Mouse (Mus musculus) heart, embryonic 14.5 days (tissue): ENCODE results near the gene Mpg. TPM values are rescaled to one million over a fixed set of nuclear protein-coding genes. Genes with fewer than 3 reads are reported as not detected.

Experiments used
- ATAC-seq: fragments of 200-750 bp; cut with Nextera tagmentation; 2 replicates; pipeline ENCODE4 v1.8.0; 2017; ENCODE audit warnings: low read depth, moderate TSS enrichment; ENCODE audit not compliant: insufficient number of reproducible peaks, insufficient read depth, low FRiP score
- H3K27ac ChIP-seq, 2 experiments: fragments of 200-500 bp in 1 of 2; fragments of 300-500 bp in 1 of 2; sonication (generic) in 1 of 2; replicated peaks in 1 of 2; 2 replicates each; pipeline ENCODE4 v1.5.1; 2012 to 2014; ENCODE audit warnings: low read depth in 2 of 2, low read length in 2 of 2, control low read depth in 1 of 2, mild to moderate bottlenecking in 1 of 2, mixed read lengths in 1 of 2; ENCODE audit not compliant: control insufficient read depth in 1 of 2, insufficient read depth in 1 of 2
- H3K27me3 ChIP-seq: fragments of 300-500 bp; sonication (generic); 2 replicates; pipeline ENCODE4 v1.6.1; 2014; ENCODE audit warnings: mild to moderate bottlenecking, low read length, control low read depth; ENCODE audit not compliant: control insufficient read depth, insufficient read depth
- H3K36me3 ChIP-seq: fragments of 300-500 bp; sonication (generic); 2 replicates; pipeline ENCODE4 v1.6.1; 2014; ENCODE audit warnings: mild to moderate bottlenecking, control low read depth, low read length, mixed read lengths; ENCODE audit not compliant: control insufficient read depth, insufficient read depth
- H3K4me1 ChIP-seq, 2 experiments: fragments of 200-500 bp in 1 of 2; fragments of 300-500 bp in 1 of 2; sonication (generic) in 1 of 2; 2 replicates each; pipeline ENCODE4 v1.6.1; 2012 to 2014; ENCODE audit warnings: low read length in 2 of 2, control low read depth in 1 of 2, mixed read lengths in 1 of 2; ENCODE audit not compliant: control insufficient read depth in 2 of 2, insufficient read depth in 2 of 2
- H3K4me2 ChIP-seq: fragments of 300-500 bp; sonication (generic); 2 replicates; pipeline ENCODE4 v1.6.1; 2014; ENCODE audit warnings: mild to moderate bottlenecking, low read length
- H3K4me3 ChIP-seq, 2 experiments: fragments of 200-500 bp in 1 of 2; fragments of 300-500 bp in 1 of 2; sonication (generic) in 1 of 2; 2 replicates each; pipeline ENCODE4 v1.5.1; 2012 to 2014; ENCODE audit warnings: low read length in 2 of 2, mild to moderate bottlenecking in 2 of 2, control low read depth in 1 of 2, low read depth in 1 of 2, moderate library complexity in 1 of 2; ENCODE audit not compliant: control insufficient read depth in 1 of 2, insufficient read depth in 1 of 2
- H3K9ac ChIP-seq: fragments of 300-500 bp; sonication (generic); 2 replicates; pipeline ENCODE4 v1.6.1; 2014; ENCODE audit warnings: mild to moderate bottlenecking, low read length
- H3K9me3 ChIP-seq: fragments of 300-500 bp; sonication (generic); 2 replicates; pipeline ENCODE4 v1.6.1; 2016; ENCODE audit warnings: low read length, control low read depth; ENCODE audit not compliant: control insufficient read depth
- WGBS: fragments of 180-500 bp; shearing (Covaris S2); extraction: QIAGEN DNeasy Blood & Tissue Kit; methylation state at CpG from one replicate; pipeline ENCODE4 v1.1.7; 2014; 5-methylcytosine and 5-hydroxymethylcytosine counted together
- polyA plus RNA-seq: library from polyadenylated mRNA; unstranded; fragments of >200 nt; fragmentation: Nextera tagmentation; extraction: Ambion mirVana; gene quantifications from 2 replicates; pipeline ENCODE4 v1.2.1, GENCODE M21; 2014

The Mpg gene
- polyA plus RNA-seq, 1 experiment from 2014 or later: 20.6 TPM

- Histone ChIP-seq H3K4me3 (peak overlapping the region; percentile 75 to 94), H3K4me1 (peaks cover 2 to 16% of the 10 kb centered on the region in 2 experiments), H3K36me3 (peaks cover 13% of the 10 kb centered on the region), H3K4me2 (peak overlapping the region; percentile 82), H3K27me3 (no peaks in the 10 kb centered on the region), H3K27ac (peak overlapping the region in 1 of 2 experiments; percentile 92; a peak in 2 of 4 replicates), H3K9ac (peak overlapping the region; percentile 98), H3K9me3 (no peaks in the 10 kb centered on the region)
- WGBS: 31% methylated on average over 6 of the region's 6 CpGs
- no peak for ATAC-seq
Observed at GRCm38 (mm10) chr11:32266776-32267175, 40.5 kb downstream of the Mpg start.

DNA sequence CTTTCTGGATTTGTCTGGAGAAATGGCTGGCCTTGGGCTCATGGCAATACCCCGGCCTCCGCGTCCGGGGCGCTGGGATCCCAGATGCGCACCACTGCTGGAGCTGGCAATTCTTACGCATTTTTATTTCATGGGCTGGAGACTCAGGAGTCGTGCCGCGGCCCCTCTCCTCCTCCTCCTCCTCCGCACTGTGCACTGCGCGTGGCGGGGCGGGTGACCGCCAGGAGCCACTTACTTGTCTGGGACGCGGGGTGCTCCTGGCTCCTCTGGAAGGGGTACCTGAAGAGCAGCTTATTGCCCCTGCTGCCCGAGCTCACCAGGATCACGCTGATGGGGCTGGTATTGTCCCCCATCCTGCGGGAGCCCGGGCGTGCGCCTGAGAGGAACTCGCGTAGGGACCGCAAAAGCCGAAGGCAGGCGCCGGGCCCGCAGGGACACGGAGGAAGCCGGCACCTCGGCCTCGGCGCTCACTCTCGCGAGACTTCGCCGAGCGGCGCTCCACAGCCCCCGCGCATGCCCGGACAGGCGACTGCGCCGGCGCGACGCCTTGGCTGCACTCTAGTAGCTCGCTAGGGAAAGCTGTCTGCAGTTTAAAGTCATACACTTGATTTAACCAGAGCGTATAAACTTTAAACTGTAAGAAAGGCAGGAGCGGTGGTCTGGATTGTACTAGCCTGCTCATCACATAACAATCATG, 41.0 kb downstream of the Mpg start, which contains the start of gene Nprl3:
Gene Nprl3 (minus strand): TSS at position 520 of the 697 bp plus-strand sequence.
- WGBS: under 1% methylated on average over 54 of the region's 54 CpGs
- peak; percentile 97 for ATAC-seq
- Histone ChIP-seq H3K9ac (peak within 1 kb of the TSS; percentile 98), H3K27me3 (no peaks in the 10 kb centered on the region), H3K9me3 (no peaks in the 10 kb centered on the region), H3K27ac (peak within 1 kb of the TSS; percentile 79 to 92), H3K4me2 (peak within 1 kb of the TSS; percentile 82), H3K4me3 (peak within 1 kb of the TSS; percentile 75 to 94), H3K4me1 (peaks cover 2 to 16% of the 10 kb centered on the region in 2 experiments), H3K36me3 (peaks cover 8% of the 10 kb centered on the region)

- Histone ChIP-seq H3K27me3 (no peaks in the 10 kb centered on the region), H3K4me2 (peak overlapping the region; percentile 82), H3K9me3 (no peaks in the 10 kb centered on the region), H3K4me3 (peak overlapping the region; percentile 3 to 94; a peak in 3 of 4 replicates), H3K9ac (peak overlapping the region; percentile 98), H3K27ac (peak overlapping the region in 1 of 2 experiments; percentile 92; a peak in 1 of 4 replicates), H3K36me3 (peaks cover 1% of the 10 kb centered on the region; the same call in 1 of the 2 replicates), H3K4me1 (peaks cover 2 to 12% of the 10 kb centered on the region in 2 experiments)
- WGBS: 20% methylated on average over 5 of the region's 5 CpGs
- ATAC-seq: 0 out of 2 replicates have a peak, but pooled peaks have one; percentile 15
Observed at GRCm38 (mm10) chr11:32267964-32268363, 41.7 kb downstream of the Mpg start.

DNA sequence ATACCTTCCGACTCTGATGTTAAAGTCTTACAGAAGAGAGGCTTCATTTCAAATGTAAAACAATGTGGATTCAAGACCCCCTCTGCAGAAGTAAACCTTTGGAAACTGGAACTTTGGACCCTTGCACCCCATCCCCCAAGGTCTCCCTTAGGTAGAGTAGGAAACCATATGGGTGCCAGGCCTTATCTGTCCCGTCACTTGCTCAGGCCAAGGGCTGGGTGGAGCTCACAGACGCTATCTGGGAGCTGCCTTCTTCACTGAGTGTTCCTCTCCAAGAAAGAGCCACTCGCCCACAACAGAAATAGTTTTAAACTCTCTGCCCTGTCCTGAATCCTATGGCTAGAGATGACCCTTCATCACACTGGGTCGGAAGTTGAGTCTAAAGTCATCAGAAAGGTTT, 42.6 kb downstream of the Mpg start:
- 58% methylated on average over 5 of the region's 5 CpGs for WGBS
- ATAC-seq: no peak
- H3K4me3 ChIP-seq: no peak overlapping the region
- peaks cover 2 to 11% of the 10 kb centered on the region in 2 experiments for H3K4me1 ChIP-seq
- no peak overlapping the region for H3K4me2 ChIP-seq
- no peak overlapping the region for H3K27ac ChIP-seq
- no peak overlapping the region for H3K9ac ChIP-seq
- H3K9me3 ChIP-seq: no peaks in the 10 kb centered on the region
- no peaks in the 10 kb centered on the region for H3K36me3 ChIP-seq
- H3K27me3 ChIP-seq: no peaks in the 10 kb centered on the region

DNA sequence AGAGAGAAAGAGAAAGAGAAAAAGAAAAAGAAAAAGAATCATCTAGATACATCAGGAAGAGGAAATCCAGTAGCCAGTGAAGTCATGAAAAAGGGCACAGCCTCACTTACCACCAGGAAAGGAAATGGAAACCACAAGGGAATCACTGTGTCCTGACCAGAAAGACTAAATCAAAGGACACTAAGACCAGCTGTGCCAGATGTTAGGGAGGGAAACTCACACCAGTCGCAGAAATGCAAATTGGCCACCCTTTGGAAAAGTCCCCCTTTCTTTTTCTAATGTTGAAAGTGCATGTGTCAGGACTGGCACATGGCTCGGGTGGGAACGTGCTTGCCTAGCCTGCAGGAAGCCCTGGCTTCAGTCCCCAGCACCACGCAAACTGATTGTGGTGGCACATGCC, 44.9 kb downstream of the Mpg start:
- Histone ChIP-seq H3K9ac (no peak overlapping the region), H3K36me3 (no peaks in the 10 kb centered on the region), H3K4me3 (no peak overlapping the region), H3K27me3 (0 out of 2 replicates have a peak, but pooled peaks cover 1% of the 10 kb centered on the region), H3K4me1 (peaks cover 2 to 9% of the 10 kb centered on the region in 2 experiments), H3K27ac (no peak overlapping the region), H3K9me3 (no peaks in the 10 kb centered on the region), H3K4me2 (no peak overlapping the region)
- WGBS: 46% methylated on average over 4 of the region's 4 CpGs
- ATAC-seq: no peak

- Histone ChIP-seq H3K4me3 (no peak within 1 kb of the TSS), H3K36me3 (no peaks in the 10 kb centered on the region), H3K9me3 (no peaks in the 10 kb centered on the region), H3K4me2 (no peak within 1 kb of the TSS), H3K27ac (no peak within 1 kb of the TSS; a peak in 1 of 4 replicates), H3K9ac (no peak within 1 kb of the TSS), H3K4me1 (no peaks in the 10 kb centered on the region), H3K27me3 (peaks cover 47% of the 10 kb centered on the region)
- no peak for ATAC-seq
- WGBS: 55% methylated on average over 3 of the region's 3 CpGs
Observed at GRCm38 (mm10) chr11:32276347-32276746, 50.0 kb downstream of the Mpg start, which contains the start of gene Hba-x. Hba-x (plus strand) TSS chr11:32276400.

GRCm38 (mm10) chr11:32277736-32278457, 51.6 kb downstream of the Mpg start:
- Histone ChIP-seq H3K9ac (no peak overlapping the region), H3K27ac (no peak overlapping the region), H3K36me3 (no peaks in the 10 kb centered on the region), H3K27me3 (peaks cover 53% of the 10 kb centered on the region), H3K9me3 (no peaks in the 10 kb centered on the region), H3K4me3 (no peak overlapping the region), H3K4me2 (no peak overlapping the region), H3K4me1 (no peaks in the 10 kb centered on the region)
- 59% methylated on average over 21 of the region's 21 CpGs for WGBS
- ATAC-seq: peak; percentile 21; the same call in 1 of the 2 replicates
